Mouse (Mus musculus) liver, embryonic 15.5 days (tissue): ENCODE measurements around the gene Zfp973. TPM values are rescaled to one million over a fixed set of nuclear protein-coding genes. Genes with fewer than 3 reads are reported as not detected.
"Not testable (repeated sequence)": the region's sequence is repeated elsewhere in the genome, so short reads cannot be mapped to it uniquely, and the experiment has no call there.

Experiments
- ATAC-seq: fragments of 200-750 bp; cut with Nextera tagmentation; 2 replicates; pipeline ENCODE4 v1.8.0; 2017; ENCODE audit warnings: moderate number of reproducible peaks, mild to moderate bottlenecking, moderate library complexity; ENCODE audit not compliant: insufficient read depth
- H3K27ac ChIP-seq: fragments of 300-500 bp; sonication (generic); replicated peaks from 2 replicates; pipeline ENCODE4 v1.5.1; 2015; ENCODE audit warnings: mild to moderate bottlenecking, inconsistent platforms
- H3K27me3 ChIP-seq: fragments of 300-500 bp; sonication (generic); 2 replicates; pipeline ENCODE4 v1.6.1; 2015; ENCODE audit warnings: mild to moderate bottlenecking, inconsistent platforms
- H3K36me3 ChIP-seq: fragments of 300-500 bp; sonication (generic); replicated peaks from 2 replicates; pipeline ENCODE4 v1.6.1; 2015; ENCODE audit warnings: moderate library complexity, mild to moderate bottlenecking, inconsistent platforms
- H3K4me1 ChIP-seq: fragments of 300-500 bp; sonication (generic); replicated peaks from 2 replicates; pipeline ENCODE4 v1.6.1; 2015; ENCODE audit warnings: inconsistent platforms
- H3K4me2 ChIP-seq: fragments of 300-500 bp; sonication (generic); 2 replicates; pipeline ENCODE4 v1.6.1; 2015; ENCODE audit warnings: moderate library complexity, mild to moderate bottlenecking, inconsistent platforms
- H3K4me3 ChIP-seq: fragments of 300-500 bp; sonication (generic); replicated peaks from 2 replicates; pipeline ENCODE4 v1.5.1; 2015; ENCODE audit warnings: mild to moderate bottlenecking, inconsistent platforms
- H3K9ac ChIP-seq: fragments of 300-500 bp; sonication (generic); 2 replicates; pipeline ENCODE4 v1.6.1; 2015; ENCODE audit warnings: moderate library complexity, mild to moderate bottlenecking, inconsistent platforms
- H3K9me3 ChIP-seq: fragments of 300-500 bp; sonication (generic); replicated peaks from 2 replicates; pipeline ENCODE4 v1.6.1; 2016; ENCODE audit warnings: inconsistent platforms
- WGBS: fragments of 180-500 bp; shearing (Covaris S2); methylation state at CpG from one replicate; pipeline ENCODE4 v1.1.7; 2015; ENCODE audit warnings: mixed read lengths; ENCODE audit not compliant: insufficient replicate concordance; 5-methylcytosine and 5-hydroxymethylcytosine counted together
- polyA plus RNA-seq: library from polyadenylated mRNA; unstranded; fragments of >200 nt; fragmentation: Nextera tagmentation; extraction: Ambion mirVana; gene quantifications from 2 replicates; pipeline ENCODE4 v1.2.1, GENCODE M21; 2015

The Zfp973 gene
- polyA plus RNA-seq = 1.8 and 2.3 TPM in 2 replicates

DNA sequence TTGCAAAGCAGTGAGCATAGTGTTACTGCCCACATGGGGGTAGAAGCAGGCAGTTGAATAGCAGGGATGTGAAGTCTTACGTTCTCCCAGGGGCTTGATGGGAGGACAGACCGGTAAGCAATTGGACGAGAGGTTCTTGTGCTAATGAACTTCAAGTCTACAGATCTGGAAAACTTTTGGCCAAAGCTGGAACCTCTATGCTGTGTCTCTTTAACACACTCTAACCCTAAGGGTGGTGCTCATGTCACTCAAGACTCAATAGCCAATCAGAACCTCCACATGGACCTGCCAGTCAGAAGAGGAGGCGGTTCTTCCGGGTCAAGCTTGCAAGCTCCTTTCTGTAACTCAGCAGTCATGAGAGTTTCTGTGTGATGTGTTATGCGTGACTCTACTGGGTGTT lies at the start of gene Zfp973:
Gene Zfp973, plus strand, starts transcription at position 301 of the 400 bp plus-strand sequence.
- not testable (repeated sequence) for ATAC-seq, H3K4me2 ChIP-seq, H3K4me1 ChIP-seq, H3K27me3 ChIP-seq, H3K9me3 ChIP-seq, H3K27ac ChIP-seq, H3K4me3 ChIP-seq, H3K36me3 ChIP-seq, H3K9ac ChIP-seq
- no CpG with 5 or more reads among the region's 6 CpGs for WGBS

DNA sequence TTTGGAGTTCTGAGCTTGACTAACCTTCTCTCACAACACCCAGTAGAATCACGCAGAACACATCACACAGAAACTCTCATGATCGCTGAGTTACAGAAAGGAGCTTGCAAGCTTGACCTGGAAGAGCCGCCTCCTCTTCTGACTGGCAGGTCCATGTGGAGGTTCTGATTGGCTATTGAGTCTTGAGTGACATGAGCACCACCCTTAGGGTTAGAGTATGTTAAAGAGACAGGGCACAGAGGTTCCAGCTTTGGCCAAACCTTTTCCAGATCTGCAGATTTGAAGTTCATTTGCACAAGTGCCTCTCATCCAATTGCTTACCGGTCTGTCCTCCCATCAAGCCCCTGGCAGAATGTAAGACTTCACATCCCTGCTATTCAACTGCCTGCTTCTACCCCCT lies 34.1 kb upstream of the Zfp973 start, which contains the start of gene Gm14308:
Gene Gm14308, minus strand, starts transcription at position 101 of the 400 bp plus-strand sequence.
- not testable (repeated sequence) for H3K27me3 ChIP-seq, H3K4me2 ChIP-seq, H3K4me3 ChIP-seq, H3K4me1 ChIP-seq, H3K36me3 ChIP-seq, H3K9ac ChIP-seq, H3K9me3 ChIP-seq, ATAC-seq, H3K27ac ChIP-seq
- no CpG with 5 or more reads among the region's 4 CpGs for WGBS

DNA sequence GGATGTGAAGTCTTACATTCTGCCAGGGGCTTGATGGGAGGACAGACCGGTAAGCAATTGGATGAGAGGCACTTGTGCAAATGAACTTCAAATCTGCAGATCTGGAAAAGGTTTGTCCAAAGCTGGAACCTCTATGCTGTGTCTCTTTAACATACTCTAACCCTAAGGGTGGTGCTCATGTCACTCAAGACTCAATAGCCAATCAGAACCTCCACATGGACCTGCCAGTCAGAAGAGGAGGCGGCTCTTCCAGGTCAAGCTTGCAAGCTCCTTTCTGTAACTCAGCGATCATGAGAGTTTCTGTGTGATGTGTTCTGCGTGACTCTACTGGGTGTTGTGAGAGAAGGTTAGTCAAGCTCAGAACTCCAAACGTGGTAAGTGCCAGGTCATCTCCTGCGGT lies 37.7 kb downstream of the Zfp973 start, which contains the start of gene Gm14305:
Gene Gm14305, plus strand, starts transcription at position 278 of the 400 bp plus-strand sequence.
- H3K27ac ChIP-seq, H3K9me3 ChIP-seq, H3K9ac ChIP-seq, H3K36me3 ChIP-seq, H3K4me1 ChIP-seq, ATAC-seq, H3K27me3 ChIP-seq: not testable (repeated sequence)
- Histone ChIP-seq H3K4me3 (peak within 1 kb of the TSS; percentile 57), H3K4me2 (peak within 1 kb of the TSS; percentile 56)
- 4% methylated on average over 4 of the region's 6 CpGs for WGBS

Other genes starting within 250 kb of the Zfp973 start
- gene Gm14435, start 246.9 kb upstream of the Zfp973 start, polyA plus RNA-seq = 3.4 and 3.9 TPM in 2 replicates
- 1.9 TPM in 1 of 2 replicates, not detected in the other for gene Gm14434, start 183.7 kb upstream of the Zfp973 start, polyA plus RNA-seq
- not detected in 2 replicates for gene Zfp967, start 149.5 kb upstream of the Zfp973 start, polyA plus RNA-seq
- 1.9 and 3.0 TPM in 2 replicates for gene Gm14308, start 34.2 kb upstream of the Zfp973 start, polyA plus RNA-seq
- 3.8 and 4.0 TPM in 2 replicates for gene Gm14305, start 37.8 kb downstream of the Zfp973 start, polyA plus RNA-seq
- gene Gm14295, start 128.1 kb downstream of the Zfp973 start, polyA plus RNA-seq = 2.6 and 4.0 TPM in 2 replicates
- gene Gm14408, start 160.6 kb downstream of the Zfp973 start, polyA plus RNA-seq = not detected in 2 replicates